Mouse (Mus musculus) CH12.LX (cell line): ENCODE data around the gene Mark4. TPM values are rescaled to one million over a fixed set of nuclear protein-coding genes. Genes with fewer than 3 reads are reported as not detected.

Experiments
- DNase-seq: peaks from one replicate; pipeline ENCODE4 v3.0.0-alpha.2; 2013; ENCODE audit errors: extremely low read depth
- H3K27ac ChIP-seq: 2 replicates; pipeline ENCODE4 v1.5.1; 2012; ENCODE audit warnings: low read depth, mild to moderate bottlenecking, control low read depth, moderate library complexity; ENCODE audit not compliant: insufficient read depth
- H3K27me3 ChIP-seq: replicated peaks from 2 replicates; pipeline ENCODE3; 2012; ENCODE audit warnings: inconsistent platforms
- H3K36me3 ChIP-seq, 2 experiments: replicated peaks in 1 of 2; 2 replicates each; pipeline versions ENCODE3 to v1.6.1; 2012; ENCODE audit warnings: inconsistent platforms in 1 of 2, low read length in 1 of 2, mild to moderate bottlenecking in 1 of 2, mixed read lengths in 1 of 2, moderate library complexity in 1 of 2; ENCODE audit not compliant: control insufficient read depth in 1 of 2, insufficient read depth in 1 of 2
- H3K4me1 ChIP-seq, 2 experiments: 2 replicates each; pipeline ENCODE4 v1.6.1; 2012; ENCODE audit warnings: inconsistent platforms in 1 of 2, moderate library complexity in 1 of 2; ENCODE audit not compliant: insufficient read depth in 2 of 2, control insufficient read depth in 1 of 2
- H3K4me2 ChIP-seq: 2 replicates; pipeline ENCODE4 v1.6.1; 2012; ENCODE audit warnings: low read depth, mild to moderate bottlenecking, control low read depth; ENCODE audit not compliant: poor library complexity, insufficient read depth, severe bottlenecking
- H3K4me3 ChIP-seq, 3 experiments: fragments of 150-350 bp in 1 of 3; sonication (generic) in 1 of 3; replicated peaks in 1 of 3; 2 replicates each; pipeline versions ENCODE3 to v1.5.1; 2011 to 2012; ENCODE audit warnings: low read depth in 2 of 3, low read length in 2 of 3, mild to moderate bottlenecking in 2 of 3, moderate library complexity in 2 of 3, control low read depth in 1 of 3, improper control_type of control experiment in 1 of 3, inconsistent platforms in 1 of 3, mixed read lengths in 1 of 3; ENCODE audit not compliant: poor library complexity in 1 of 3
- H3K79me2 ChIP-seq: replicated peaks from 2 replicates; pipeline ENCODE4 v1.6.1; 2012; ENCODE audit warnings: mild to moderate bottlenecking, moderate library complexity; ENCODE audit not compliant: control insufficient read depth, poor library complexity, insufficient read depth, severe bottlenecking; ENCODE audit errors: extremely low read depth
- H3K9ac ChIP-seq: 2 replicates; pipeline ENCODE4 v1.6.1; 2012; ENCODE audit warnings: low read depth, mild to moderate bottlenecking, control low read depth, moderate library complexity; ENCODE audit not compliant: insufficient read depth
- H3K9me3 ChIP-seq: replicated peaks from 2 replicates; pipeline ENCODE3; 2012; ENCODE audit warnings: low read length, inconsistent platforms, mixed read lengths
- E2F4 ChIP-seq: IDR thresholded peaks from 2 replicates; pipeline ENCODE4 v1.6.1; 2011; ENCODE audit warnings: low read depth, low read length, improper control_type of control experiment; ENCODE audit not compliant: insufficient replicate concordance
- ELF1 ChIP-seq: IDR thresholded peaks from 2 replicates; pipeline ENCODE4 v1.6.1; 2014; ENCODE audit warnings: low read depth, mild to moderate bottlenecking, inconsistent platforms, low read length, improper control_type of control experiment
- ETS1 ChIP-seq: conservative IDR thresholded peaks from 2 replicates; pipeline ENCODE4 v1.6.1; 2012; ENCODE audit warnings: low read depth, mild to moderate bottlenecking, inconsistent platforms, low read length, improper control_type of control experiment, moderate library complexity
- GABPA ChIP-seq: IDR thresholded peaks from 2 replicates; pipeline ENCODE4 v1.6.1; 2012; ENCODE audit warnings: low read depth, low read length, improper control_type of control experiment, inconsistent platforms; ENCODE audit not compliant: insufficient replicate concordance
- HCFC1 ChIP-seq: IDR thresholded peaks from 2 replicates; pipeline ENCODE4 v1.6.1; 2012; ENCODE audit warnings: low read depth, mild to moderate bottlenecking, inconsistent platforms, low read length, improper control_type of control experiment
- JUN ChIP-seq: IDR thresholded peaks from 2 replicates; pipeline ENCODE4 v1.6.1; 2011; ENCODE audit warnings: low read depth, mild to moderate bottlenecking, low read length, improper control_type of control experiment, moderate library complexity; ENCODE audit not compliant: insufficient read depth
- JUND ChIP-seq: conservative IDR thresholded peaks from 2 replicates; pipeline ENCODE4 v1.6.1; 2011; ENCODE audit warnings: low read depth, low read length, improper control_type of control experiment
- KAT2A ChIP-seq: IDR thresholded peaks from 2 replicates; pipeline ENCODE4 v1.6.1; 2012; ENCODE audit warnings: low read length, improper control_type of control experiment, inconsistent platforms; ENCODE audit not compliant: insufficient replicate concordance
- MAFK ChIP-seq: IDR thresholded peaks from 2 replicates; pipeline ENCODE4 v1.6.1; 2011; ENCODE audit warnings: low read length, improper control_type of control experiment; ENCODE audit not compliant: insufficient replicate concordance
- MYC ChIP-seq: IDR thresholded peaks from 2 replicates; pipeline ENCODE4 v1.6.1; 2011; ENCODE audit warnings: low read depth, mild to moderate bottlenecking, improper control_type of control experiment, low read length
- NRF1 ChIP-seq: IDR thresholded peaks from 2 replicates; pipeline ENCODE4 v1.6.1; 2014; ENCODE audit warnings: low read depth, mild to moderate bottlenecking, inconsistent platforms, low read length, improper control_type of control experiment, moderate library complexity
- TCF12 ChIP-seq: IDR thresholded peaks from 2 replicates; pipeline ENCODE4 v1.6.1; 2014; ENCODE audit warnings: low read depth, mild to moderate bottlenecking, inconsistent platforms, low read length, improper control_type of control experiment
- USF2 ChIP-seq: conservative IDR thresholded peaks from 2 replicates; pipeline ENCODE4 v1.6.1; 2011; ENCODE audit warnings: low read depth, low read length, improper control_type of control experiment
- ZKSCAN1 ChIP-seq: IDR thresholded peaks from 2 replicates; pipeline ENCODE4 v1.6.1; 2012; ENCODE audit warnings: low read depth, inconsistent platforms, low read length, improper control_type of control experiment, borderline replicate concordance
- ZNF384 ChIP-seq: IDR thresholded peaks from 2 replicates; pipeline ENCODE4 v1.6.1; 2012; ENCODE audit warnings: low read depth, low read length, improper control_type of control experiment, inconsistent platforms
- dilution Hi-C: fragments of 300-500 bp; cut with MboI; formaldehyde crosslinking; loops from 2 replicates; pipeline ENCODE4 v1.14.3; 2020; ENCODE audit warnings: low sequenced_read_pairs; ENCODE audit not compliant: extremely low pct_unique_long_range_greater_than_20kb, extremely low pct_ligation_motif_present
- in situ Hi-C: fragments of 300-500 bp; cut with MboI; formaldehyde crosslinking; loops from 3 replicates; pipeline ENCODE4 v1.14.3; 2019; ENCODE audit warnings: low sequenced_read_pairs, low pct_ligation_motif_present, low pct_unique_long_range_greater_than_20kb, mixed read lengths
- polyA plus RNA-seq: library from polyadenylated mRNA; unstranded; fragments of >175 nt; gene quantifications from 2 replicates; pipeline ENCODE4 v1.2.1, GENCODE M21; 2012; ENCODE audit warnings: low read depth; ENCODE audit not compliant: insufficient read length
- total RNA-seq, 2 experiments: library from RNA; depleted of rRNA; stranded (reverse); fragments of 300-350 nt in 1 of 2; fragments of >200 nt in 1 of 2; gene quantifications; 2 replicates each; pipeline ENCODE4 v1.2.3; 2012 to 2014

Gene Mark4
- total and polyA plus RNA-seq, 3 experiments, result 1.7 to 11.9 (median 7.3) TPM

GRCm38 (mm10) chr7:19411783-19412182 lies 46.8 kb downstream of the Mark4 start:
- Histone ChIP-seq H3K27me3 (peaks cover 55% of the 10 kb centered on the region), H3K79me2 (no peaks in the 10 kb centered on the region), H3K36me3 (no peaks in the 10 kb centered on the region), H3K27ac (no peak overlapping the region), H3K9me3 (peaks cover 15% of the 10 kb centered on the region), H3K4me3 (no peak overlapping the region), H3K9ac (no peak overlapping the region), H3K4me1 (peaks cover 5 to 25% of the 10 kb centered on the region in 2 experiments; a peak in 3 of 4 replicates), H3K4me2 (no peak overlapping the region)
- TF ChIP-seq MAFK (no peak), ETS1 (no peak), JUND (no peak), GABPA (no peak), E2F4 (no peak), ZKSCAN1 (no peak), USF2 (no peak), ZNF384 (no peak)
- dilution Hi-C loops, result no loop called here
- DNase-seq, result no peak
- in situ Hi-C loops, result loop anchor here (25.0 kb wide), 2 partner anchors 151 to 451 kb away; partner anchors contain the start of genes Ceacam16, Gm19345 and Ppp1r37

DNA sequence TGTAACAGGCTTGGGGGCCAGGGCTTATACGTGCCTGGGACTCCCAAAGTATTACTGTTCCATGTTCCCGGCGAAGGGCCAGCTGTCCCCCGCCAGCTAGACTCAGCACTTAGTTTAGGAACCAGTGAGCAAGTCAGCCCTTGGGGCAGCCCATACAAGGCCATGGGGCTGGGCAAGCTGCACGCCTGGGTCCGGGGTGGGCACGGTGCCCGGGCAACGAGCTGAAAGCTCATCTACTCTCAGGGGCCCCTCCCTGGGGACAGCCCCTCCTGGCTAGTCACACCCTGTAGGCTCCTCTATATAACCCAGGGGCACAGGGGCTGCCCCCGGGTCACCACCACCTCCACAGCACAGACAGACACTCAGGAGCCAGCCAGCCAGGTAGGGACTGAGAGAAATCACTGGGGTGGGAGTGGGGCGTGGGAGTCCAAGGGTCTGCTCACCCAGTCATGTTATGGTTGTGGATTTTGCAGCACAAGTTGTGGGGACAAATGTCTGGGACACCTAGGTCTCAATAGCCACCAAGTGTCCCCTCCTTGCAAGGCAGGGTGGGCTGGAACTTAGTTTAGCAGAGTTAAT lies 47.8 kb downstream of the Mark4 start:
- no peak overlapping the region for H3K27ac ChIP-seq
- no peaks in the 10 kb centered on the region for H3K36me3 ChIP-seq
- dilution Hi-C loops, result no loop called here
- H3K79me2 ChIP-seq, result no peaks in the 10 kb centered on the region
- H3K4me2 ChIP-seq, result no peak overlapping the region
- H3K9ac ChIP-seq, result no peak overlapping the region
- H3K9me3 ChIP-seq, result peaks cover 15% of the 10 kb centered on the region
- TF ChIP-seq NRF1 (no peak), E2F4 (no peak), MYC (no peak), JUN (no peak), HCFC1 (no peak), ELF1 (no peak), KAT2A (no peak), TCF12 (no peak)
- in situ Hi-C loops, result loop anchor here (25.0 kb wide), 2 partner anchors 151 to 451 kb away; partner anchors contain the start of genes Ceacam16, Gm19345 and Ppp1r37
- H3K4me3 ChIP-seq, result no peak overlapping the region
- peaks cover 5 to 25% of the 10 kb centered on the region in 2 experiments; a peak in 3 of 4 replicates for H3K4me1 ChIP-seq
- DNase-seq, result no peak
- peaks cover 51% of the 10 kb centered on the region for H3K27me3 ChIP-seq
